Mouse (Mus musculus) forebrain, embryonic 11.5 days (tissue): ENCODE measurements around the gene Cspg4. TPM values are rescaled to one million over a fixed set of nuclear protein-coding genes. Genes with fewer than 3 reads are reported as not detected.

Source experiments
- ATAC-seq: fragments of 200-750 bp; cut with Nextera tagmentation; replicated peaks from 2 replicates; pipeline ENCODE4 v1.8.0; 2017; ENCODE audit warnings: moderate TSS enrichment; ENCODE audit not compliant: low FRiP score
- DNase-seq: peaks from one replicate; pipeline ENCODE4 v3.0.0-alpha.2; 2017; ENCODE audit warnings: low spot score
- H3K27ac ChIP-seq: fragments of 300-500 bp; sonication (generic); 2 replicates; pipeline ENCODE4 v1.5.1; 2014; ENCODE audit warnings: low read depth, low read length
- H3K27me3 ChIP-seq: fragments of 300-500 bp; sonication (generic); 2 replicates; pipeline ENCODE4 v1.6.1; 2014; ENCODE audit warnings: mild to moderate bottlenecking, low read length, mixed read lengths; ENCODE audit not compliant: control insufficient read depth, insufficient read depth
- H3K36me3 ChIP-seq: fragments of 300-500 bp; sonication (generic); 2 replicates; pipeline ENCODE4 v1.6.1; 2014; ENCODE audit warnings: mild to moderate bottlenecking, low read length, moderate library complexity, mixed read lengths; ENCODE audit not compliant: control insufficient read depth, insufficient read depth
- H3K4me1 ChIP-seq: fragments of 300-500 bp; sonication (generic); replicated peaks from 2 replicates; pipeline ENCODE4 v1.6.1; 2014; ENCODE audit warnings: low read length, mixed read lengths; ENCODE audit not compliant: control insufficient read depth, insufficient read depth
- H3K4me2 ChIP-seq: fragments of 300-500 bp; sonication (generic); 2 replicates; pipeline ENCODE4 v1.6.1; 2014; ENCODE audit warnings: low read depth, mild to moderate bottlenecking, low read length, moderate library complexity, mixed read lengths; ENCODE audit not compliant: severe bottlenecking
- H3K4me3 ChIP-seq: fragments of 300-500 bp; sonication (generic); 2 replicates; pipeline ENCODE4 v1.5.1; 2014; ENCODE audit warnings: low read depth, low read length
- H3K9ac ChIP-seq: fragments of 300-500 bp; sonication (generic); 2 replicates; pipeline ENCODE4 v1.6.1; 2014; ENCODE audit warnings: low read length
- H3K9me3 ChIP-seq: fragments of 300-500 bp; sonication (generic); 2 replicates; pipeline ENCODE4 v1.6.1; 2016; ENCODE audit warnings: low read length, mixed read lengths; ENCODE audit not compliant: control insufficient read depth
- WGBS: fragments of 180-500 bp; shearing (Covaris S2); extraction: QIAGEN DNeasy Blood & Tissue Kit; methylation state at CpG from one replicate; pipeline ENCODE4 v1.1.7; 2014; 5-methylcytosine and 5-hydroxymethylcytosine counted together
- polyA plus RNA-seq: library from polyadenylated mRNA; unstranded; fragments of >200 nt; fragmentation: Nextera tagmentation; extraction: Ambion mirVana; gene quantifications from 2 replicates; pipeline ENCODE4 v1.2.1, GENCODE M21; 2014

Cspg4 gene
- 1.4 and 2.0 TPM in 2 replicates for polyA plus RNA-seq

GRCm38 (mm10) chr9:56864832-56865231, at the start of gene Cspg4:
Cspg4 (plus strand) TSS chr9:56865033.
- H3K27me3 ChIP-seq = peaks cover 2% of the 10 kb centered on the region; the same call in 1 of the 2 replicates
- 4% methylated on average over 24 of the region's 24 CpGs for WGBS
- DNase-seq = peak; percentile 70
- peak within 1 kb of the TSS; percentile 42 for H3K9ac ChIP-seq
- peak within 1 kb of the TSS; percentile 15; the same call in 1 of the 2 replicates for H3K4me3 ChIP-seq
- no peak for ATAC-seq
- 0 out of 2 replicates have a peak, but pooled peaks cover 4% of the 10 kb centered on the region for H3K4me1 ChIP-seq
- peak within 1 kb of the TSS; percentile 57 for H3K4me2 ChIP-seq
- no peak within 1 kb of the TSS for H3K27ac ChIP-seq
- H3K36me3 ChIP-seq = no peaks in the 10 kb centered on the region
- H3K9me3 ChIP-seq = no peaks in the 10 kb centered on the region

GRCm38 (mm10) chr9:56824900-56825299, 39.9 kb upstream of the Cspg4 start:
- 5% methylated on average over 3 of the region's 3 CpGs for WGBS
- no peak overlapping the region for H3K4me3 ChIP-seq
- no peak for ATAC-seq
- H3K27ac ChIP-seq = no peak overlapping the region
- no peaks in the 10 kb centered on the region for H3K36me3 ChIP-seq
- no peak overlapping the region for H3K9ac ChIP-seq
- H3K27me3 ChIP-seq = peaks cover 5% of the 10 kb centered on the region
- H3K4me2 ChIP-seq = no peak overlapping the region; the same call in 1 of the 2 replicates
- H3K4me1 ChIP-seq = peaks cover 5% of the 10 kb centered on the region; the same call in 1 of the 2 replicates
- H3K9me3 ChIP-seq = no peaks in the 10 kb centered on the region
- DNase-seq = peak; percentile 63

GRCm38 (mm10) chr9:56825476-56826213, 39.2 kb upstream of the Cspg4 start:
- Histone ChIP-seq H3K36me3 (no peaks in the 10 kb centered on the region), H3K9ac (peak overlapping the region; percentile 1; the same call in 1 of the 2 replicates), H3K4me1 (peaks cover 5% of the 10 kb centered on the region; the same call in 1 of the 2 replicates), H3K27ac (no peak overlapping the region), H3K4me2 (peak overlapping the region; percentile 41), H3K27me3 (peaks cover 5% of the 10 kb centered on the region), H3K9me3 (no peaks in the 10 kb centered on the region), H3K4me3 (peak overlapping the region; percentile 1)
- 13% methylated on average over 21 of the region's 21 CpGs for WGBS
- ATAC-seq = 0 out of 2 replicates have a peak, but pooled peaks have one; percentile 15
- DNase-seq = no peak

GRCm38 (mm10) chr9:56828146-56828545, 36.7 kb upstream of the Cspg4 start:
- H3K4me1 ChIP-seq = peaks cover 5% of the 10 kb centered on the region; the same call in 1 of the 2 replicates
- ATAC-seq (no peak), DNase-seq (no peak)
- no peak overlapping the region for H3K4me3 ChIP-seq
- H3K27me3 ChIP-seq = peaks cover 5% of the 10 kb centered on the region
- no peak overlapping the region for H3K27ac ChIP-seq
- 41% methylated on average over 9 of the region's 9 CpGs for WGBS
- no peak overlapping the region for H3K9ac ChIP-seq
- H3K9me3 ChIP-seq = no peaks in the 10 kb centered on the region
- H3K36me3 ChIP-seq = no peaks in the 10 kb centered on the region
- no peak overlapping the region for H3K4me2 ChIP-seq

GRCm38 (mm10) chr9:56828841-56829240, 36.0 kb upstream of the Cspg4 start:
- H3K4me3 ChIP-seq = no peak overlapping the region
- no peak overlapping the region for H3K4me2 ChIP-seq
- no peak for DNase-seq
- H3K4me1 ChIP-seq = peaks cover 5% of the 10 kb centered on the region; the same call in 1 of the 2 replicates
- ATAC-seq = no peak
- 82% methylated on average over 6 of the region's 6 CpGs for WGBS
- no peak overlapping the region for H3K9ac ChIP-seq
- no peaks in the 10 kb centered on the region for H3K36me3 ChIP-seq
- peaks cover 5% of the 10 kb centered on the region for H3K27me3 ChIP-seq
- no peak overlapping the region for H3K27ac ChIP-seq
- H3K9me3 ChIP-seq = no peaks in the 10 kb centered on the region

- Histone ChIP-seq H3K9me3 (no peaks in the 10 kb centered on the region), H3K4me1 (peaks cover 5% of the 10 kb centered on the region; the same call in 1 of the 2 replicates), H3K9ac (no peak overlapping the region), H3K4me3 (no peak overlapping the region), H3K27me3 (peaks cover 2% of the 10 kb centered on the region), H3K4me2 (no peak overlapping the region), H3K27ac (no peak overlapping the region), H3K36me3 (no peaks in the 10 kb centered on the region)
- 17% methylated on average over 4 of the region's 4 CpGs for WGBS
- no peak for ATAC-seq
- DNase-seq = no peak
Observed at GRCm38 (mm10) chr9:56830162-56830561, 34.7 kb upstream of the Cspg4 start.

- ATAC-seq = no peak
- WGBS = 90% methylated on average over 3 of the region's 3 CpGs
- Histone ChIP-seq H3K9me3 (no peaks in the 10 kb centered on the region), H3K4me2 (no peak overlapping the region), H3K4me1 (no peaks in the 10 kb centered on the region), H3K27me3 (no peaks in the 10 kb centered on the region; the same call in 1 of the 2 replicates), H3K36me3 (no peaks in the 10 kb centered on the region), H3K4me3 (no peak overlapping the region), H3K9ac (no peak overlapping the region), H3K27ac (no peak overlapping the region)
- DNase-seq = no peak
Observed at GRCm38 (mm10) chr9:56831904-56832303, 32.9 kb upstream of the Cspg4 start.

- H3K27ac ChIP-seq = no peak overlapping the region
- no peaks in the 10 kb centered on the region for H3K27me3 ChIP-seq
- H3K9me3 ChIP-seq = no peaks in the 10 kb centered on the region
- no peak for DNase-seq
- ATAC-seq = no peak
- no peaks in the 10 kb centered on the region for H3K4me1 ChIP-seq
- no peak overlapping the region for H3K4me2 ChIP-seq
- 53% methylated on average over 6 of the region's 6 CpGs for WGBS
- H3K4me3 ChIP-seq = no peak overlapping the region
- no peak overlapping the region for H3K9ac ChIP-seq
- H3K36me3 ChIP-seq = no peaks in the 10 kb centered on the region
Observed at GRCm38 (mm10) chr9:56832900-56833299, 31.9 kb upstream of the Cspg4 start.
